Mouse (Mus musculus) thymus, adult 2 months (tissue): ENCODE data around the gene Prss12.

Experiments
- CTCF ChIP-seq: fragments of 200-500 bp; IDR thresholded peaks from 2 replicates; pipeline ENCODE4 v1.5.1; 2012; ENCODE audit warnings: mild to moderate bottlenecking, control low read depth, low read length, moderate library complexity, borderline replicate concordance; ENCODE audit not compliant: control insufficient read depth, poor library complexity, insufficient read depth; ENCODE audit errors: extremely low read depth
- POLR2A ChIP-seq: fragments of 200-500 bp; IDR thresholded peaks from 2 replicates; pipeline ENCODE4 v1.6.1; 2012; ENCODE audit warnings: mild to moderate bottlenecking, low read length, control low read depth, moderate library complexity; ENCODE audit not compliant: control insufficient read depth, poor library complexity, insufficient read depth; ENCODE audit errors: extremely low read depth

- TF ChIP-seq CTCF (no peak), POLR2A (no peak)
Observed at GRCm38 (mm10) chr3:123481266-123481665, 34.6 kb downstream of the Prss12 start.
